Mouse (Mus musculus) forebrain, embryonic 13.5 days (tissue): ENCODE results near the gene Olfr522. TPM values are rescaled to one million over a fixed set of nuclear protein-coding genes. Genes with fewer than 3 reads are reported as not detected.

Experiments used
- ATAC-seq: fragments of 200-750 bp; cut with Nextera tagmentation; 2 replicates; pipeline ENCODE4 v1.8.0; 2017
- H3K27ac ChIP-seq: fragments of 300-500 bp; sonication (generic); 2 replicates; pipeline ENCODE4 v1.5.1; 2015; ENCODE audit warnings: inconsistent platforms, mild to moderate bottlenecking, moderate library complexity
- H3K27me3 ChIP-seq: fragments of 300-500 bp; sonication (generic); 2 replicates; pipeline ENCODE4 v1.6.1; 2015; ENCODE audit warnings: mild to moderate bottlenecking, inconsistent platforms
- H3K36me3 ChIP-seq: fragments of 300-500 bp; sonication (generic); 2 replicates; pipeline ENCODE4 v1.6.1; 2015; ENCODE audit warnings: mild to moderate bottlenecking, inconsistent platforms; ENCODE audit not compliant: poor library complexity, severe bottlenecking
- H3K4me1 ChIP-seq: fragments of 300-500 bp; sonication (generic); 2 replicates; pipeline ENCODE4 v1.6.1; 2015; ENCODE audit warnings: inconsistent platforms
- H3K4me2 ChIP-seq: fragments of 300-500 bp; sonication (generic); 2 replicates; pipeline ENCODE4 v1.6.1; 2015; ENCODE audit warnings: inconsistent platforms, mild to moderate bottlenecking, moderate library complexity
- H3K4me3 ChIP-seq: fragments of 300-500 bp; sonication (generic); 2 replicates; pipeline ENCODE4 v1.5.1; 2015; ENCODE audit warnings: mild to moderate bottlenecking, inconsistent platforms
- H3K9ac ChIP-seq: fragments of 300-500 bp; sonication (generic); 2 replicates; pipeline ENCODE4 v1.6.1; 2015; ENCODE audit warnings: mild to moderate bottlenecking, inconsistent platforms
- H3K9me3 ChIP-seq: fragments of 300-500 bp; sonication (generic); replicated peaks from 2 replicates; pipeline ENCODE4 v1.6.1; 2016; ENCODE audit warnings: inconsistent platforms
- WGBS: fragments of 180-500 bp; shearing (Covaris S2); methylation state at CpG from one replicate; pipeline ENCODE4 v1.1.7; 2015; 5-methylcytosine and 5-hydroxymethylcytosine counted together
- polyA plus RNA-seq: library from polyadenylated mRNA; unstranded; fragments of >200 nt; fragmentation: Nextera tagmentation; extraction: Ambion mirVana; gene quantifications from 2 replicates; pipeline ENCODE4 v1.2.1, GENCODE M21; 2015

Gene Olfr522
- polyA plus RNA-seq: not detected in 2 replicates

- Histone ChIP-seq H3K36me3 (no peaks in the 10 kb centered on the region), H3K9ac (no peak within 1 kb of the TSS), H3K27ac (no peak within 1 kb of the TSS), H3K27me3 (no peaks in the 10 kb centered on the region), H3K9me3 (no peaks in the 10 kb centered on the region), H3K4me2 (no peak within 1 kb of the TSS), H3K4me1 (no peaks in the 10 kb centered on the region), H3K4me3 (no peak within 1 kb of the TSS)
- 81% methylated on average over 7 of the region's 7 CpGs for WGBS
- no peak for ATAC-seq
Observed at GRCm38 (mm10) chr7:140164664-140165063, at the start of gene Olfr522. Gene Olfr522, minus strand, starts transcription at chr7:140164764.

GRCm38 (mm10) chr7:140213841-140214240, 49.3 kb upstream of the Olfr522 start:
- H3K4me2 ChIP-seq: no peak overlapping the region
- H3K36me3 ChIP-seq: no peaks in the 10 kb centered on the region
- H3K4me1 ChIP-seq: no peaks in the 10 kb centered on the region
- no peak overlapping the region for H3K9ac ChIP-seq
- no peak overlapping the region for H3K4me3 ChIP-seq
- H3K27me3 ChIP-seq: no peaks in the 10 kb centered on the region
- 84% methylated on average over 5 of the region's 5 CpGs for WGBS
- ATAC-seq: no peak
- no peak overlapping the region for H3K27ac ChIP-seq
- no peaks in the 10 kb centered on the region for H3K9me3 ChIP-seq

DNA sequence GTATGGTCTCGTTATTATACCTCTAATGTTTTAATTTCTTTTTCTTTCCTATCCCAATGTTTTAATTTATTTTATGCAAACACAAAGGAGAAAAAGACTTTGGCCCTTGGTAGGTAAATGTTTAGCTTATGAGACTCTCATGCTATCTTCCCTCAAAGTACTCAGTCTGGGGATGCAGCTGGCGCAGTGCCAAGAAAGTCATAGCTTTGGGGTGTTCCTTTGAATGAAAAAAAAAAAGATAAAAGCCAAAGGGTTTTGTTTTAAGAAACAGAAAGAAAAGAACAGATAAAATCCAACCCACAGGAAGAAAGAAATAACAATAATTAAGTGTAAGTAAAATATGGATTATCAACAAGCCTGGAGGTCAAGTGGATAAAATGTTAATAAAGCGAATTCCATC, 44.1 kb upstream of the Olfr522 start:
- no peaks in the 10 kb centered on the region for H3K36me3 ChIP-seq
- H3K9ac ChIP-seq: no peak overlapping the region
- H3K27me3 ChIP-seq: 0 out of 2 replicates have a peak, but pooled peaks cover 3% of the 10 kb centered on the region
- ATAC-seq: no peak
- no peak overlapping the region for H3K4me2 ChIP-seq
- H3K4me3 ChIP-seq: no peak overlapping the region
- 89% methylated on average over 3 of the region's 3 CpGs for WGBS
- no peak overlapping the region for H3K27ac ChIP-seq
- H3K4me1 ChIP-seq: no peaks in the 10 kb centered on the region
- H3K9me3 ChIP-seq: no peaks in the 10 kb centered on the region

DNA sequence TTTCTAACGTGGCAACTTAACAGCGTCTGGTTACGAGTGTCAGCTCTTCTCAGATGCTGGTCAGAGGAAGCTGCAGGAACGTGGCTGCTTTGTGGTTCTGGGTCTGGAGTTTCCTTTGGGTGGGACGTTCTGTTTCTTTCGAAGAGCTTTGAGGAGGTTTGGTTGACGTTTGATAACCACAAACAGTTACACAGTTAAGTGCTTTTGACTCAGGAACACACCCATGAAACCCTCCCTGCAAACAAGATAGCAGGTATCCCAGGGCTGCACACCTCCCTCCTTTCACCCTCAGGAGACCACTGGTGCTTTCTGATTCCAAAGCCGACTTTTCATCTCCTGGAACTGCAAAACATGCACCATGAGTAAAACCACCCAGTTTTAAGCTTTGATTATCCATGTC, 43.6 kb upstream of the Olfr522 start:
- H3K4me3 ChIP-seq: no peak overlapping the region
- H3K27me3 ChIP-seq: 0 out of 2 replicates have a peak, but pooled peaks cover 3% of the 10 kb centered on the region
- no peaks in the 10 kb centered on the region for H3K4me1 ChIP-seq
- H3K4me2 ChIP-seq: no peak overlapping the region
- no peak overlapping the region for H3K27ac ChIP-seq
- WGBS: 80% methylated on average over 8 of the region's 8 CpGs
- H3K36me3 ChIP-seq: no peaks in the 10 kb centered on the region
- no peak overlapping the region for H3K9ac ChIP-seq
- ATAC-seq: no peak
- no peaks in the 10 kb centered on the region for H3K9me3 ChIP-seq

DNA sequence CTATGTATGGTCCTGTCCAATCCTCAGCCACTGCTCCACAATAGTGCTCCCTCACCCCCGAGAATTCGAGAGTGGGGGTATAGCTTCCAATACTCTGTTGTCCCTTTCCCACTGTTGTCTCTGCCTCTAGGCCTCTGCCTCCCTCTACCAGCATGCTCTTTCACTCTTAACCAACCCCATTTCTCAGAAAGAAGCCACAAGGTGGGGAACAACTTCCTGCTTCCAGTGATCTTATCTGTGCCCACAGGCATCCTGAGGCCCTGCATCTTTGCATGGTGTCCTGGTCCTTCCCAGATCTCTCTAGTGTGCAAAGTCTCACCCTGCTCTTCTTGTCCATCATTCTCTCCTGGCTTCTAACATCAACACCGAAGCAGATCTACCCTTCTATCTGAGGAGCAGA, 42.3 kb upstream of the Olfr522 start:
- Histone ChIP-seq H3K27me3 (0 out of 2 replicates have a peak, but pooled peaks cover 3% of the 10 kb centered on the region), H3K4me2 (no peak overlapping the region), H3K9me3 (no peaks in the 10 kb centered on the region), H3K4me3 (no peak overlapping the region), H3K36me3 (no peaks in the 10 kb centered on the region), H3K27ac (no peak overlapping the region), H3K9ac (no peak overlapping the region), H3K4me1 (no peaks in the 10 kb centered on the region)
- no peak for ATAC-seq
- WGBS: 87% methylated on average over 3 of the region's 3 CpGs

- 0 out of 2 replicates have a peak, but pooled peaks cover 3% of the 10 kb centered on the region for H3K27me3 ChIP-seq
- no peaks in the 10 kb centered on the region for H3K36me3 ChIP-seq
- no peak for ATAC-seq
- H3K4me2 ChIP-seq: no peak within 1 kb of the TSS
- H3K4me3 ChIP-seq: no peak within 1 kb of the TSS
- no peaks in the 10 kb centered on the region for H3K4me1 ChIP-seq
- H3K9me3 ChIP-seq: no peaks in the 10 kb centered on the region
- no peak within 1 kb of the TSS for H3K27ac ChIP-seq
- no peak within 1 kb of the TSS for H3K9ac ChIP-seq
Observed at GRCm38 (mm10) chr7:140205864-140206263, 41.3 kb upstream of the Olfr522 start, which contains the start of gene Olfr524. Gene Olfr524, minus strand, starts transcription at chr7:140205964.

DNA sequence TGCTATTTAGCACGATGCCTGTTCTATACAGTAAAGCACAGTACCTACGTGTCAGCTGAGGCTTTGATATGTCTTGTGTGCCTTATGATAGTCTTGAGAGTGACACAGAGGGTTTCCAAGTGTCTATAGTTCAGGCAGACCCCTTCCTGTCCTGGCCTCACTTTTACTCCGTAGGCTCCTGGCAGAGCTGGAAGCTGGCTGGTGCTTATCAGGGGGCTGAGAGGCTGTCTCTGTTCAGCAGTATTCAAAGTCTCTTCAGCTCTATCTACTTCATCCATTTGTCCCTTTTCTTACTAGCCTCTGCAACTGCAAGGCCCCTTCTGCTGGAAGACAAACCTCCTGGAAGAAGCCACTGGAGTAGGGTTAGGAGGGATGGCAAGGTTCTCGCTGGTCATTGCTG, 36.5 kb upstream of the Olfr522 start:
- H3K27me3 ChIP-seq: no peaks in the 10 kb centered on the region
- no peaks in the 10 kb centered on the region for H3K4me1 ChIP-seq
- no peaks in the 10 kb centered on the region for H3K36me3 ChIP-seq
- no peaks in the 10 kb centered on the region for H3K9me3 ChIP-seq
- H3K4me3 ChIP-seq: no peak overlapping the region
- ATAC-seq: no peak
- no peak overlapping the region for H3K27ac ChIP-seq
- no peak overlapping the region for H3K4me2 ChIP-seq
- WGBS: 90% methylated on average over 4 of the region's 4 CpGs
- no peak overlapping the region for H3K9ac ChIP-seq

- WGBS: 86% methylated on average over 8 of the region's 8 CpGs
- no peaks in the 10 kb centered on the region for H3K4me1 ChIP-seq
- H3K27me3 ChIP-seq: no peaks in the 10 kb centered on the region
- no peak overlapping the region for H3K4me2 ChIP-seq
- no peak overlapping the region for H3K9ac ChIP-seq
- ATAC-seq: no peak
- no peak overlapping the region for H3K4me3 ChIP-seq
- no peaks in the 10 kb centered on the region for H3K9me3 ChIP-seq
- no peak overlapping the region for H3K27ac ChIP-seq
- no peaks in the 10 kb centered on the region for H3K36me3 ChIP-seq
Observed at GRCm38 (mm10) chr7:140196002-140196401, 31.4 kb upstream of the Olfr522 start.

GRCm38 (mm10) chr7:140194031-140194430, 29.5 kb upstream of the Olfr522 start:
- ATAC-seq: no peak
- Histone ChIP-seq H3K4me2 (no peak overlapping the region), H3K4me3 (no peak overlapping the region), H3K27me3 (no peaks in the 10 kb centered on the region), H3K9me3 (no peaks in the 10 kb centered on the region), H3K27ac (no peak overlapping the region), H3K4me1 (no peaks in the 10 kb centered on the region), H3K9ac (no peak overlapping the region), H3K36me3 (no peaks in the 10 kb centered on the region)
- 92% methylated on average over 4 of the region's 4 CpGs for WGBS

- no peak for ATAC-seq
- Histone ChIP-seq H3K4me2 (no peak overlapping the region), H3K36me3 (no peaks in the 10 kb centered on the region), H3K27ac (no peak overlapping the region), H3K4me3 (no peak overlapping the region), H3K9me3 (no peaks in the 10 kb centered on the region), H3K27me3 (no peaks in the 10 kb centered on the region), H3K9ac (no peak overlapping the region), H3K4me1 (no peaks in the 10 kb centered on the region)
- WGBS: 88% methylated on average over 2 of the region's 2 CpGs
Observed at GRCm38 (mm10) chr7:140192851-140193250, 28.3 kb upstream of the Olfr522 start.

GRCm38 (mm10) chr7:140192445-140192844, 27.9 kb upstream of the Olfr522 start:
- no peak overlapping the region for H3K9ac ChIP-seq
- ATAC-seq: no peak
- H3K9me3 ChIP-seq: no peaks in the 10 kb centered on the region
- H3K4me3 ChIP-seq: no peak overlapping the region
- H3K36me3 ChIP-seq: no peaks in the 10 kb centered on the region
- H3K4me2 ChIP-seq: no peak overlapping the region
- H3K27ac ChIP-seq: no peak overlapping the region
- WGBS: 51% methylated on average over 2 of the region's 2 CpGs
- no peaks in the 10 kb centered on the region for H3K4me1 ChIP-seq
- H3K27me3 ChIP-seq: no peaks in the 10 kb centered on the region

GRCm38 (mm10) chr7:140190435-140190834, 25.9 kb upstream of the Olfr522 start:
- WGBS: 95% methylated on average over 1 of the region's 1 CpGs
- Histone ChIP-seq H3K4me1 (no peaks in the 10 kb centered on the region), H3K9me3 (no peaks in the 10 kb centered on the region), H3K9ac (no peak overlapping the region), H3K4me2 (no peak overlapping the region), H3K27ac (no peak overlapping the region), H3K4me3 (no peak overlapping the region), H3K27me3 (0 out of 2 replicates have a peak, but pooled peaks cover 3% of the 10 kb centered on the region), H3K36me3 (no peaks in the 10 kb centered on the region)
- ATAC-seq: no peak
